8 mouse cellular contexts compared by ENCODE assay signal in the genomic region with DNA sequence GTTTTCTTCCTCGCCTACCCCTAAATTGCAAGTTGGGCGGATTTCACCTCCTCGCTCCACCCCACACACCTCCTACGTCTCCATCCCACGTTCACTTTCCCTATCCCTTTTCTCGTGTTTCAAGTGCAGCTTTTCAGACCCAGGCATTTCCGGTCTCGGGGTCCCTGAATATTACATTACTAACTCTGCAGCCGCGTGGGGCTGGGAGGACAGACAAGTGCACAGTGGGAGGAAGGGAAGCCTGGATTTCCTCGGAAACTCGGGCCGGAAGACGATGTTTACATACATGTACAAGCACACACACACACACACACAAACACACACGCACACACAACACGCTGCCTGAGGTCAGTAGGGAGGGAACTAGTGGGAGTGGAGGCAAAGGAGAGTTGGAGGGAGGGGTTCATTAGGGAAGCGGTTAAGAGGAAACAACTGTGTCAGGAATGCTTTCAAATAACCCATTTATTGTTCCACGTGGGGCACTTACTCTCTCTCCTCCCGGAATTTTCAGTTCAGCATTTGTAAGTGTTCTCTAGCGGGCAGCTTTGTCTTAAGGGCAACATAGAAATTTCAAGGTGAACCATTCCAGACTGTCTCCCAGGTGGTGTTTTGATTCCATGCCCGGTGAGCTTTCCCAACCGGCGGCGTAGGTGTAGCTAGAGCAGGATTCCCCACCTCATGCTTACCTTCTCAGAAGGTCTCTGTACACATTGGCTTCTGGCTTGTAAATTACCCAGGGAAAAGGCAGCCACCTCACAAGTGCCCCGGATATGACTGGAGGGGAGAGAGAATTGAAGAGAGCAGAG. TPM values are rescaled to one million over a fixed set of nuclear protein-coding genes. Genes with fewer than 3 reads are reported as not detected.
DNase-seq lines count a peak whose midpoint lies in the region; ATAC-seq and TF ChIP-seq lines count a peak whose summit lies in the region.

No protein-coding gene starts in this region.

- H3K4me2 ChIP-seq in lung, embryonic 15.5 days: peak overlapping the region; percentile 91

- H3K4me3 ChIP-seq in bone marrow macrophage, adult 2 months (ENCODE audit: insufficient read depth, low read length): peak overlapping the region; percentile 68
- H3K4me3 ChIP-seq in kidney, adult 2 months (ENCODE audit: insufficient read depth, low read depth, low read length): peak overlapping the region; percentile 86
- H3K4me3 ChIP-seq in lung, embryonic 15.5 days: peak overlapping the region; percentile 85
- peak overlapping the region; percentile 78 for H3K4me3 ChIP-seq in olfactory bulb, adult 2 months (ENCODE audit: insufficient read depth, low read depth, low read length)

- no peaks in the 10 kb centered on the region for H3K36me3 ChIP-seq in kidney, adult 2 months (ENCODE audit: control insufficient read depth, insufficient read depth, low read length)
- H3K36me3 ChIP-seq in lung, embryonic 15.5 days: no peaks in the 10 kb centered on the region

- peaks cover 21% of the 10 kb centered on the region for H3K4me1 ChIP-seq in bone marrow macrophage, adult 2 months (ENCODE audit: control insufficient read depth, insufficient read depth, low read length)
- H3K4me1 ChIP-seq in kidney, adult 2 months (ENCODE audit: control insufficient read depth, insufficient read depth, low read length): peaks cover 21% of the 10 kb centered on the region
- peaks cover 17% of the 10 kb centered on the region for H3K4me1 ChIP-seq in lung, embryonic 15.5 days
- H3K4me1 ChIP-seq in olfactory bulb, adult 2 months (ENCODE audit: control insufficient read depth, insufficient read depth, low read length): peaks cover 9% of the 10 kb centered on the region

- intact Hi-C loops in gastrocnemius, postnatal 36 days (cut with DNase I): no loop called here

- 2% methylated on average over 25 of the region's 25 CpGs for WGBS in kidney, adult 2 months
- 2% methylated on average over 25 of the region's 25 CpGs for WGBS in lung, embryonic 15.5 days
- WGBS in olfactory bulb, adult 2 months: under 1% methylated on average over 25 of the region's 25 CpGs

- DNase-seq in gastrocnemius, postnatal 25 days: peak; percentile 27
- no peak for DNase-seq in gastrocnemius, adult 18-20 months (ENCODE audit: low spot score)
- peak; percentile 36 for DNase-seq in heart, adult 8-10 months (ENCODE audit: low spot score)
- DNase-seq in kidney, adult 2 months: peak; percentile 71
- no peak for DNase-seq in gastrocnemius, postnatal 36 days

- no peaks in the 10 kb centered on the region for H3K9me3 ChIP-seq in lung, embryonic 15.5 days

- H3K9ac ChIP-seq in lung, embryonic 15.5 days: peak overlapping the region; percentile 77

- H3K27ac ChIP-seq in bone marrow macrophage, adult 2 months (ENCODE audit: insufficient read depth, low read depth, low read length): peak overlapping the region; percentile 73
- peak overlapping the region; percentile 84 for H3K27ac ChIP-seq in kidney, adult 2 months (ENCODE audit: insufficient read depth, low read depth, low read length)
- peak overlapping the region; percentile 85 for H3K27ac ChIP-seq in lung, embryonic 15.5 days
- H3K27ac ChIP-seq in olfactory bulb, adult 2 months (ENCODE audit: insufficient read depth, low read depth, low read length): peak overlapping the region; percentile 63

- no peaks in the 10 kb centered on the region for H3K27me3 ChIP-seq in kidney, adult 2 months (replicated peaks; ENCODE audit: control insufficient read depth, insufficient read depth, low read length)
- H3K27me3 ChIP-seq in lung, embryonic 15.5 days: no peaks in the 10 kb centered on the region

- no peak for TF ChIP-seq POLR2A in bone marrow macrophage, adult 2 months (IDR thresholded peaks at IDR 0.05; ENCODE audit: borderline replicate concordance, low read depth, low read length)
- TF ChIP-seq POLR2A in kidney, adult 2 months (IDR thresholded peaks at IDR 0.05; ENCODE audit: low read depth, low read length): no peak
- TF ChIP-seq POLR2A in olfactory bulb, adult 2 months (IDR thresholded peaks at IDR 0.05; ENCODE audit: insufficient read depth, low read depth, low read length): no peak

- peak; percentile 11; the same call in 1 of the 2 replicates for ATAC-seq in lung, embryonic 15.5 days (ENCODE audit: borderline replicate concordance, extremely low read depth, low FRiP score, low TSS enrichment)

- TF ChIP-seq CTCF in bone marrow macrophage, adult 2 months (IDR thresholded peaks at IDR 0.05; ENCODE audit: low read depth, low read length): no peak
- TF ChIP-seq CTCF in kidney, adult 2 months (conservative IDR thresholded peaks at IDR 0.05; ENCODE audit: insufficient read depth, insufficient read length, low read depth, low read length): no peak
- TF ChIP-seq CTCF in olfactory bulb, adult 2 months (IDR thresholded peaks at IDR 0.05; ENCODE audit: insufficient read depth, low read depth, low read length): no peak

RNA-seq across cellular contexts. Expression of a gene that starts 1.0 kb away (rescaled TPM):
- total RNA-seq in gastrocnemius, postnatal 25 days (2021): 10 to 100 TPM; 26.3 to 27.2 TPM
- total RNA-seq in gastrocnemius, adult 18-20 months (2021): 10 to 100 TPM; 28.8 to 34.1 TPM
- polyA plus RNA-seq in bone marrow macrophage, adult 2 months (2012; ENCODE audit: insufficient read depth, insufficient read length, missing spikeins): 139 and 151 TPM in 2 replicates
- 10 to 100 TPM; 47.8 to 52.8 (median 49.4) TPM for total RNA-seq in heart, adult 8-10 months (2022)
- polyA plus RNA-seq in kidney, adult 2 months (2012; rRNA removed): 73.1 and 91.8 TPM in 2 replicates
- 8.6 and 10.8 TPM in 2 replicates for polyA plus RNA-seq in lung, embryonic 15.5 days (2015; fragmentation: Nextera tagmentation; extraction: Ambion mirVana)
- polyA plus RNA-seq in olfactory bulb, adult 2 months (2012; ENCODE audit: insufficient read depth, insufficient read length, low replicate concordance, missing spikeins): 190 TPM in 1 of 2 replicates, not detected in the other
- 10 to 100 TPM; 28.0 to 31.1 TPM for total RNA-seq in gastrocnemius, postnatal 36 days (2021)

RNA-seq across cellular contexts. Expression of a gene that starts 23.8 kb away (rescaled TPM):
- 10 to 100 TPM; 17.4 to 17.7 TPM for total RNA-seq in gastrocnemius, postnatal 25 days (2021)
- total RNA-seq in gastrocnemius, adult 18-20 months (2021): 10 to 100 TPM; 12.2 to 17.7 TPM
- 58.4 and 60.9 TPM in 2 replicates for polyA plus RNA-seq in bone marrow macrophage, adult 2 months (2012; ENCODE audit: insufficient read depth, insufficient read length, missing spikeins)
- total RNA-seq in heart, adult 8-10 months (2022): 1 to 10 TPM; 6.2 to 8.6 (median 8.2) TPM
- polyA plus RNA-seq in kidney, adult 2 months (2012; rRNA removed): 16.6 and 18.0 TPM in 2 replicates
- 8.6 and 8.9 TPM in 2 replicates for polyA plus RNA-seq in lung, embryonic 15.5 days (2015; fragmentation: Nextera tagmentation; extraction: Ambion mirVana)
- polyA plus RNA-seq in olfactory bulb, adult 2 months (2012; ENCODE audit: insufficient read depth, insufficient read length, low replicate concordance, missing spikeins): not detected in 2 replicates
- 10 to 100 TPM; 15.0 to 17.2 TPM for total RNA-seq in gastrocnemius, postnatal 36 days (2021)

RNA-seq across cellular contexts. Expression of a gene that starts 30.9 kb away (rescaled TPM):
- total RNA-seq in gastrocnemius, postnatal 25 days (2021): not detected
- not detected for total RNA-seq in gastrocnemius, adult 18-20 months (2021)
- polyA plus RNA-seq in bone marrow macrophage, adult 2 months (2012; ENCODE audit: insufficient read depth, insufficient read length, missing spikeins): not detected in 2 replicates
- not detected for total RNA-seq in heart, adult 8-10 months (2022)
- not detected in 2 replicates for polyA plus RNA-seq in kidney, adult 2 months (2012; rRNA removed)
- polyA plus RNA-seq in lung, embryonic 15.5 days (2015; fragmentation: Nextera tagmentation; extraction: Ambion mirVana): not detected in 2 replicates
- not detected in 2 replicates for polyA plus RNA-seq in olfactory bulb, adult 2 months (2012; ENCODE audit: insufficient read depth, insufficient read length, low replicate concordance, missing spikeins)
- not detected for total RNA-seq in gastrocnemius, postnatal 36 days (2021)

RNA-seq across cellular contexts. Expression of a gene that starts 38.5 kb away (rescaled TPM):
- 100 to 1,000 TPM; 242 to 248 TPM for total RNA-seq in gastrocnemius, postnatal 25 days (2021)
- total RNA-seq in gastrocnemius, adult 18-20 months (2021): 100 to 1,000 TPM; 226 to 241 TPM
- polyA plus RNA-seq in bone marrow macrophage, adult 2 months (2012; ENCODE audit: insufficient read depth, insufficient read length, missing spikeins): 141 and 151 TPM in 2 replicates
- 100 to 1,000 TPM; 218 to 249 (median 234) TPM for total RNA-seq in heart, adult 8-10 months (2022)
- polyA plus RNA-seq in kidney, adult 2 months (2012; rRNA removed): 335 and 398 TPM in 2 replicates
- polyA plus RNA-seq in lung, embryonic 15.5 days (2015; fragmentation: Nextera tagmentation; extraction: Ambion mirVana): 771 and 802 TPM in 2 replicates
- not detected in 2 replicates for polyA plus RNA-seq in olfactory bulb, adult 2 months (2012; ENCODE audit: insufficient read depth, insufficient read length, low replicate concordance, missing spikeins)
- total RNA-seq in gastrocnemius, postnatal 36 days (2021): 100 to 1,000 TPM; 242 TPM

RNA-seq across cellular contexts. Expression of a gene that starts 44.7 kb away (rescaled TPM):
- not detected for total RNA-seq in gastrocnemius, postnatal 25 days (2021)
- total RNA-seq in gastrocnemius, adult 18-20 months (2021): not detected
- not detected in 2 replicates for polyA plus RNA-seq in bone marrow macrophage, adult 2 months (2012; ENCODE audit: insufficient read depth, insufficient read length, missing spikeins)
- not detected for total RNA-seq in heart, adult 8-10 months (2022)
- 2.8 and 3.3 TPM in 2 replicates for polyA plus RNA-seq in kidney, adult 2 months (2012; rRNA removed)
- polyA plus RNA-seq in lung, embryonic 15.5 days (2015; fragmentation: Nextera tagmentation; extraction: Ambion mirVana): 0.62 and 0.86 TPM in 2 replicates
- polyA plus RNA-seq in olfactory bulb, adult 2 months (2012; ENCODE audit: insufficient read depth, insufficient read length, low replicate concordance, missing spikeins): not detected in 2 replicates
- not detected for total RNA-seq in gastrocnemius, postnatal 36 days (2021)

Comparison
In these comparisons a context has a peak if more than half of its experiments do, and no peak if none do; other contexts are left out.
1. DNase-seq: peak in gastrocnemius, postnatal 25 days (single experiment), heart, adult 8-10 months (single experiment) and kidney, adult 2 months (single experiment); none in gastrocnemius, adult 18-20 months (single experiment) and gastrocnemius, postnatal 36 days (0 of 2).
2. Peak in every context shown above with its lines, with median percentiles within 50 percentile points of each other: H3K27ac ChIP-seq and H3K4me3 ChIP-seq.